ENCODE assay signal across 16 mouse cellular contexts in the genomic region with DNA sequence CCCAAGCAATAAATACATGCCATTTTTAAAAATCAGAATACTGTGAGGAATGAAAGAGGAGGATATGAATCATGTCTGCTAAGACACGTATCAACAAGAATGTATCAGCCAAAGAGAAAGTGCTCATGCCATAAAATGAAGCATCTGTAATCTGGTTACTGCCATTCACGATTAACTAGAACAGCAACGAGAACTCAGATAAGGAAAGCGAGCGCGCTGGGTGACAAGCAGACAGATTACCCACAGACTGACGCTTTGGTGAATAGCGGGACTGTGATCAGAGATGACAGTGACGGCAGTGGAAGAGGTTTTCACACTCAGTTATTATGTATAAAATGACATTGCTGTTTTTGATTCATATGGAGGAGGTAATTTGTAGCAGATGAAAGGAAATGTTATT. TPM values are rescaled to one million over a fixed set of nuclear protein-coding genes. Genes with fewer than 3 reads are reported as not detected.
DNase-seq lines count a peak whose midpoint lies in the region; ATAC-seq and TF ChIP-seq lines count a peak whose summit lies in the region.
"Had no signal": no experiment of that assay in that cellular context is flagged by ENCODE, and none has a peak within 500 bp of the region (broad histone marks: within the 10 kb centered on the region; RNA-seq: fewer than 3 reads in every experiment).

No protein-coding gene starts in this region.

- H3K4me3 ChIP-seq in heart, embryonic 16.5 days (ENCODE audit: low read length): no peak overlapping the region
- no peak overlapping the region; the same call in 1 of the 2 replicates for H3K4me3 ChIP-seq in G1E (ENCODE audit: low read depth, low read length)
- H3K4me3 ChIP-seq in liver, embryonic 13.5 days (replicated peaks): no peak overlapping the region
- H3K4me3 ChIP-seq in midbrain, postnatal 0 days (ENCODE audit: low read depth, low read length): no peak overlapping the region
- H3K4me3 ChIP-seq: heart, embryonic 15.5 days; limb, embryonic 13.5 days; neural tube, embryonic 12.5 days had no signal

- no peak for TF ChIP-seq CTCF in G1E (IDR thresholded peaks at IDR 0.05; ENCODE audit: low read depth, low read length)
- no peak for TF ChIP-seq CTCF in midbrain, postnatal 0 days (IDR thresholded peaks at IDR 0.05)

- H3K9me3 ChIP-seq in heart, embryonic 16.5 days (replicated peaks; ENCODE audit: control insufficient read depth, low read length): no peaks in the 10 kb centered on the region
- no peaks in the 10 kb centered on the region for H3K9me3 ChIP-seq in G1E (replicated peaks)
- H3K9me3 ChIP-seq in liver, embryonic 13.5 days (replicated peaks): no peaks in the 10 kb centered on the region
- H3K9me3 ChIP-seq in midbrain, postnatal 0 days (ENCODE audit: low read length): no peaks in the 10 kb centered on the region
- H3K9me3 ChIP-seq: heart, embryonic 15.5 days; limb, embryonic 13.5 days; neural tube, embryonic 12.5 days had no signal

- no peak overlapping the region for H3K9ac ChIP-seq in heart, embryonic 16.5 days (ENCODE audit: low read length)
- no peak overlapping the region for H3K9ac ChIP-seq in liver, embryonic 13.5 days
- no peak overlapping the region for H3K9ac ChIP-seq in midbrain, postnatal 0 days (replicated peaks; ENCODE audit: low read length, poor library complexity, severe bottlenecking)
- H3K9ac ChIP-seq: heart, embryonic 15.5 days; limb, embryonic 13.5 days; neural tube, embryonic 12.5 days had no signal

- H3K4me2 ChIP-seq in heart, embryonic 16.5 days (ENCODE audit: low read depth, low read length): peak overlapping the region; percentile 31; the same call in 1 of the 2 replicates
- no peak overlapping the region for H3K4me2 ChIP-seq in liver, embryonic 13.5 days
- H3K4me2 ChIP-seq in midbrain, postnatal 0 days (ENCODE audit: low read depth, low read length, poor library complexity, severe bottlenecking): no peak overlapping the region
- H3K4me2 ChIP-seq: heart, embryonic 15.5 days; limb, embryonic 13.5 days; neural tube, embryonic 12.5 days had no signal

- peaks cover 12% of the 10 kb centered on the region for H3K4me1 ChIP-seq in heart, embryonic 16.5 days (ENCODE audit: control insufficient read depth, insufficient read depth, low read length)
- peaks cover 22% of the 10 kb centered on the region for H3K4me1 ChIP-seq in G1E (ENCODE audit: insufficient read depth, low read depth, low read length)
- peaks cover 11% of the 10 kb centered on the region for H3K4me1 ChIP-seq in liver, embryonic 13.5 days (replicated peaks)
- H3K4me1 ChIP-seq in midbrain, postnatal 0 days (ENCODE audit: insufficient read depth, low read length): no peaks in the 10 kb centered on the region
- H3K4me1 ChIP-seq: limb, embryonic 13.5 days; neural tube, embryonic 12.5 days had no signal

- H3K27me3 ChIP-seq in heart, embryonic 16.5 days (ENCODE audit: control insufficient read depth, insufficient read depth, low read length): no peaks in the 10 kb centered on the region
- H3K27me3 ChIP-seq in G1E (ENCODE audit: insufficient read depth, low read length): no peaks in the 10 kb centered on the region
- H3K27me3 ChIP-seq in liver, embryonic 13.5 days: no peaks in the 10 kb centered on the region
- H3K27me3 ChIP-seq in midbrain, postnatal 0 days (ENCODE audit: insufficient read depth, low read length): no peaks in the 10 kb centered on the region
- H3K27me3 ChIP-seq: heart, embryonic 15.5 days; limb, embryonic 13.5 days; neural tube, embryonic 12.5 days had no signal

- ATAC-seq in heart, embryonic 16.5 days (replicated peaks; ENCODE audit: extremely low read depth, insufficient read depth, low FRiP score): no peak
- ATAC-seq in G1E (ENCODE audit: extremely low read depth, insufficient number of reproducible peaks, low FRiP score, poor library complexity, severe bottlenecking): peak; percentile 77
- peak; percentile 77 for ATAC-seq in liver, embryonic 13.5 days (ENCODE audit: low read depth)
- ATAC-seq in midbrain, postnatal 0 days (ENCODE audit: low FRiP score): no peak
- ATAC-seq: hindbrain, postnatal 0 days; midbrain, embryonic 16.5 days had no signal

- peaks cover 18% of the 10 kb centered on the region for H3K36me3 ChIP-seq in heart, embryonic 16.5 days (ENCODE audit: control insufficient read depth, insufficient read depth)
- H3K36me3 ChIP-seq in G1E (replicated peaks): peaks cover 79% of the 10 kb centered on the region
- peaks cover 65% of the 10 kb centered on the region for H3K36me3 ChIP-seq in liver, embryonic 13.5 days
- peaks cover 6% of the 10 kb centered on the region; the same call in 1 of the 2 replicates for H3K36me3 ChIP-seq in midbrain, postnatal 0 days (ENCODE audit: insufficient read depth, low read length)

- 30% methylated on average over 9 of the region's 9 CpGs for WGBS in heart, embryonic 16.5 days
- WGBS in liver, embryonic 13.5 days (ENCODE audit: insufficient replicate concordance): 16% methylated on average over 9 of the region's 9 CpGs
- 62% methylated on average over 9 of the region's 9 CpGs for WGBS in midbrain, postnatal 0 days

- no peak overlapping the region for H3K27ac ChIP-seq in heart, embryonic 16.5 days (ENCODE audit: low read length)
- H3K27ac ChIP-seq in liver, embryonic 13.5 days: no peak overlapping the region
- no peak overlapping the region for H3K27ac ChIP-seq in midbrain, postnatal 0 days (ENCODE audit: low read depth, low read length)
- H3K27ac ChIP-seq: heart, embryonic 15.5 days; hindbrain, postnatal 0 days; limb, embryonic 13.5 days; neural tube, embryonic 12.5 days had no signal

- DNase-seq in heart, adult 18-20 months: no peak
- DNase-seq in G1E (ENCODE audit: low spot score): peak; percentile 37
- DNase-seq in NIH3T3 (ENCODE audit: low read depth): peak; percentile 43
- DNase-seq in liver, embryonic 13.5 days: peak; percentile 29
- DNase-seq in ovary, postnatal 10 days (ENCODE audit: low spot score): no peak
- DNase-seq in spleen, adult 12 weeks (ENCODE audit: low spot score): no peak
- DNase-seq in midbrain, postnatal 0 days (ENCODE audit: low spot score): no peak
- DNase-seq: adrenal gland, postnatal 25 days; cerebellum, adult 2 months; kidney, adult 2 months had no signal

RNA-seq across cellular contexts. Expression of gene Bcl2l13, which starts 37.9 kb away (rescaled TPM):
- polyA plus RNA-seq in heart, embryonic 16.5 days (2015; fragmentation: Nextera tagmentation; extraction: Ambion mirVana): 26.1 and 32.2 TPM in 2 replicates
- total RNA-seq in heart, adult 18-20 months (2021): 10 to 100 TPM; 78.0 to 86.7 TPM
- total RNA-seq in G1E (2014; fragmentation: Nextera tagmentation): 85.0 and 85.7 TPM in 2 replicates
- 31.0 and 37.0 TPM in 2 replicates for total RNA-seq in G1E (2017)
- 450 and 524 TPM in 2 replicates for polyA plus RNA-seq in G1E (2012)
- 37.7 and 44.1 TPM in 2 replicates for polyA plus RNA-seq in liver, embryonic 13.5 days (2015; fragmentation: Nextera tagmentation; extraction: Ambion mirVana)
- total RNA-seq in midbrain, postnatal 0 days (2014; rRNA removed): 133 and 210 TPM in 2 replicates
- 19.0 and 21.9 TPM in 2 replicates for polyA plus RNA-seq in midbrain, postnatal 0 days (2015; fragmentation: Nextera tagmentation; extraction: Ambion mirVana)

RNA-seq across cellular contexts. Expression of gene Bid, which starts 42.8 kb away (rescaled TPM):
- polyA plus RNA-seq in heart, embryonic 16.5 days (2015; fragmentation: Nextera tagmentation; extraction: Ambion mirVana): 11.0 and 18.3 TPM in 2 replicates
- total RNA-seq in heart, adult 18-20 months (2021): 1 to 10 TPM in 1 of 2 experiments, under 1 TPM in 1; 0.97 to 1.3 TPM
- 64.3 and 68.7 TPM in 2 replicates for total RNA-seq in G1E (2014; fragmentation: Nextera tagmentation)
- 42.8 and 46.0 TPM in 2 replicates for total RNA-seq in G1E (2017)
- 27.0 and 34.1 TPM in 2 replicates for polyA plus RNA-seq in G1E (2012)
- polyA plus RNA-seq in liver, embryonic 13.5 days (2015; fragmentation: Nextera tagmentation; extraction: Ambion mirVana): 27.9 and 28.4 TPM in 2 replicates
- total RNA-seq in midbrain, postnatal 0 days (2014; rRNA removed): 36.3 and 40.0 TPM in 2 replicates
- polyA plus RNA-seq in midbrain, postnatal 0 days (2015; fragmentation: Nextera tagmentation; extraction: Ambion mirVana): 55.6 and 58.7 TPM in 2 replicates

RNA-seq across cellular contexts. Expression of gene Atp6v1e1, which starts 51.3 kb away (rescaled TPM):
- 138 and 146 TPM in 2 replicates for polyA plus RNA-seq in heart, embryonic 16.5 days (2015; fragmentation: Nextera tagmentation; extraction: Ambion mirVana)
- total RNA-seq in heart, adult 18-20 months (2021): 100 to 1,000 TPM; 168 to 174 TPM
- 113 and 124 TPM in 2 replicates for total RNA-seq in G1E (2014; fragmentation: Nextera tagmentation)
- total RNA-seq in G1E (2017): 233 and 247 TPM in 2 replicates
- polyA plus RNA-seq in G1E (2012): 50.0 and 51.0 TPM in 2 replicates
- 158 and 180 TPM in 2 replicates for polyA plus RNA-seq in liver, embryonic 13.5 days (2015; fragmentation: Nextera tagmentation; extraction: Ambion mirVana)
- total RNA-seq in midbrain, postnatal 0 days (2014; rRNA removed): 251 and 264 TPM in 2 replicates
- polyA plus RNA-seq in midbrain, postnatal 0 days (2015; fragmentation: Nextera tagmentation; extraction: Ambion mirVana): 333 and 346 TPM in 2 replicates

Comparison
In these comparisons a context has a peak if more than half of its experiments do, and no peak if none do; other contexts are left out.
1. ATAC-seq: peak in G1E (single experiment) and liver, embryonic 13.5 days (single experiment); none in heart, embryonic 16.5 days (single experiment) and midbrain, postnatal 0 days (single experiment).
2. DNase-seq: peak in G1E (single experiment), NIH3T3 (single experiment) and liver, embryonic 13.5 days (single experiment); none in heart, adult 18-20 months (0 of 2), ovary, postnatal 10 days (single experiment), spleen, adult 12 weeks (single experiment) and midbrain, postnatal 0 days (single experiment).
3. RNA of gene Bcl2l13, which starts 37.9 kb away (polyA plus RNA-seq): 450 to 524 TPM in G1E; 37.7 to 44.1 TPM in liver, embryonic 13.5 days, 26.1 to 32.2 TPM in heart, embryonic 16.5 days and 19.0 to 21.9 TPM in midbrain, postnatal 0 days; every median in the first group is over 10 times any median in the second.